Mouse (Mus musculus) left cerebral cortex, postnatal 25 days (tissue): Measurements from ENCODE around the gene Thoc7. TPM values are rescaled to one million over a fixed set of nuclear protein-coding genes. Genes with fewer than 3 reads are reported as not detected.

Experiments
- DNase-seq, 2 experiments: peaks; one replicate each; pipeline ENCODE4 v3.0.0; 2022; ENCODE audit warnings: low spot score in 2 of 2, mixed read lengths in 1 of 2
- intact Hi-C: fragments of 180-260 bp; cut with DNase I; formaldehyde crosslinking; loops from one replicate; pipeline ENCODE4 v1.15.1; 2025
- total RNA-seq, 2 experiments: library from RNA; stranded (reverse); gene quantifications; 2 replicates each; pipeline ENCODE4 v1.2.3; 2021

Gene Thoc7
- total RNA-seq, 2 experiments from 2014 or later = 96.9 to 101 TPM

DNA sequence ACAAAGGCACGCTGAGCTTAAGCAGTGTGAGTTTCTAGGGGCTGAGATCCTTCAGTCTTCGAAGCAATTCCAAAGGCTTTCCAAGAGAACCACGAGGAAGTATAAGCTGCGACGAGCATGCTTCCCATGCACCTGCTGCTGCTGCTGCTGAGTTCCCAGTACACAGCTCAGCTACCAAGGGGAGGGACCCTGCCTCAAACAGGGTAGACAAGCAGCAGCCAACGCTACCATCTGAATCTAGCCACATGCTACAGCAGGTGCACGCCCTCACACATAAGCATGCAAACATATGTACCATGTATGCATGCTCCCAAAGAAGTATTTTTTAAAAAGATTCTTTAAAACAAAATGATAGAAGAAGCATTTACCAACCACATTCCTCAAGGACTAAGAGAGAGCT, 13.3 kb downstream of the Thoc7 start:
- intact Hi-C loops = no loop called here
- DNase-seq = no peak

DNA sequence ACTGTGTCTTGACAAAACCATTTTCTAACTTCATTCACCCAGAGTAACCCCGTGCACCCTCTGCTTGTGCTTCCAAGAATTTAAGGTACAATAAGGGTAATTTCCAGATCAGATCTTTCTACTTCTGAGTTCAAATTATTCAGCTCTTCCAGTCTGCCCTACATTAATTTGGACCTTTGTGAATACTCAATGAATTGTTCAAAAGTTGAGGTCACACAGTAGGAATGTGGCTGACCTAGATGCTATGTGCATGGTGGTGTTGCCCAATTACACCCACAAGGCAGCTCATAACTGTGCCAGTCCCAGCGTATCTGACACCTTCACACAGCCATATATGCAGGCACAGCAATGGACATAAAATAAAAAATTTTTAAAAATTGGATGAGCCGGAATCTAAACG, 17.0 kb downstream of the Thoc7 start:
- intact Hi-C loops = no loop called here
- DNase-seq = no peak

DNA sequence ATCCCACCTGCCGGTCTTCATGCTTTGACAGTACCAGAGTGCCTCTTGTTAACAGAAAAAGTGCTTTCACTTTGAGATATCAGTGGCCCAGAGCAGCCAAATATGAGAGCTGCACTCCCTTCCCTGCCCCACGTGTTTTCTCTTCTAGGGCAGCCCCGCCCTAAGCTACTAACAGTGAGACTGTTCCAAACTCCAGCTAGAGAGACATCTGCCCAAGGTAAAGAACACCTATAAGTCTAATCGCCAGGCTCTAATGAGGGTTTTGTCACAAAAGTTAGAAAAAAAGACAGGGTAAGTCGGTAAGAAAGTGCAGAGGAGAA, 27.6 kb downstream of the Thoc7 start:
- DNase-seq = no peak
- intact Hi-C loops = no loop called here

DNA sequence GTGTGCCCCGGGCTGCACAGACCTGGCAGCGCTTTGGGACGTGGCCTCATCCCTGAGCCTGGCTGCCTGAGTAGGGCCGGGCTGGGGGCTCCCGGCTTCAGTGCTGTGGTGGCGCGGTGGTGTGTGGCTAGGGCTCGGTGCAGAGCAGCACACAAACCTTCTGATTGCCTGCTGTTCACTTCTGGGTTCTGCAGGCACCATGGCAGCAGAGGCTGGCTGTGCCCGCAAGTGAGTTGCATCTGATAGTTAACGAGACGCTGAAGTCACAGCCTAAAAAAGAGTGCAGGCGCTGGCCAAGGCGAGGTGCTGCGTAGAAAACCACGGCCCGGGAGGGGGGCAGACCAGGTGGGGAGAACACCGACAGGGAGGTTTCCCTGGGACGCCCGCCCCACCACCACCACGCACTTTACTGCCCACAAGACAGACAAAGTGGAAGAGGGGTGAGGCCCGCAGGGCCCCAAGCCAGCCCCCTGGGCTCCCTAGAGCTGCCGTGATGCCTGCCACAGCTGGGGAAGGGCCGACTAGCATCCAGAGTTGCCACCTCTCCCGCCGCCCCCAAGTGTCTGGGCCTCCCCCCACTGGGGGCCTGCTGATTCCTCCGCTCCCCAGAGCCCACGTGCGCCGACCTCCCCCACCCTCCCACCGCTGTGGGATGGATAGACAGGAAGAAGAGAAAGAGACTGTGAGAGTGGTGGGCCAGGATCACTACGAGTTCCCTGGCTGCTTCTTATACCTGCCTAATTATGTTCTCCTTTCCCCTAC, 28.2 kb downstream of the Thoc7 start:
- no peak for DNase-seq
- intact Hi-C loops = no loop called here

DNA sequence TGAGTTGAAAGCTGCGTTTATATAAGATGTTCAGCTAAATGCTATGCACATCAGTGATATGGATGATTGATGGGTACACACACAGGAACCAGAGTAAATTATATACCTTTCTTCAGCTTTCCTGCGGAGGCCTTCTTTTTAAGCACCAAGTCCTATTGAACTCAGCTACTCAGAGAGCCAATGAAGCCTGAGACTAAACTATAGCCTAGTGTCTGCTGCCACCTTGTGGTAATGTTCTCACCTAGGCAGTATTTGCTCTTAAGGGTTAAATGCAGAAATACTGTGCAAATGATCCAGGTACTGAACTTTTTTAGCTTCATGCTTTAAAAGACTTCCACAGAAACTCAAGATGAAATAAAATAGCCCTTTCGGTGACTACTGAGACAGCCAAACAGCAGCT, 44.0 kb downstream of the Thoc7 start:
- intact Hi-C loops = loop anchor here (1.0 to 5.0 kb wide), 2 partner anchors 455 to 561 kb away; no protein-coding TSS in a partner anchor
- DNase-seq = peak; percentile 77 to 82

DNA sequence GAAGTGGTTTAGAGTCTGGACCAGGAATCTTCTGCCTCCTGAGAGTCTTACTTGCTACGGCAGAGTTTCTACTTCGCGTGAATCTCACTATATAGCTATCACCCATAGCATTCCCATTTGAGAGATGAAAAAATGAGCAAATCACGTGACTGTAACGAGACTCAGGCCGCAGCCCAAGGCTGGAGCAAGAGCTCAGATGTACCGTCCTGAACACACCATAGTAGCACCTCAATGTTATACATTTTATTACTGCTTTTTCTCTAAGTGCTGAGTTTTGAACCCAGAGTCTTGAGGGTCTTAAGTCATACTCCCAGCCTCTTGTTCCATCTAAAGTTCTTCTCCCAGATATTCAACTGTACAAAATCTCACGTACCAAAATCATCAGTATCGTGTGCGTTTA, 44.4 kb downstream of the Thoc7 start:
- no peak for DNase-seq
- intact Hi-C loops = loop anchor here (1.0 to 5.0 kb wide), 2 partner anchors 455 to 561 kb away; no protein-coding TSS in a partner anchor

DNA sequence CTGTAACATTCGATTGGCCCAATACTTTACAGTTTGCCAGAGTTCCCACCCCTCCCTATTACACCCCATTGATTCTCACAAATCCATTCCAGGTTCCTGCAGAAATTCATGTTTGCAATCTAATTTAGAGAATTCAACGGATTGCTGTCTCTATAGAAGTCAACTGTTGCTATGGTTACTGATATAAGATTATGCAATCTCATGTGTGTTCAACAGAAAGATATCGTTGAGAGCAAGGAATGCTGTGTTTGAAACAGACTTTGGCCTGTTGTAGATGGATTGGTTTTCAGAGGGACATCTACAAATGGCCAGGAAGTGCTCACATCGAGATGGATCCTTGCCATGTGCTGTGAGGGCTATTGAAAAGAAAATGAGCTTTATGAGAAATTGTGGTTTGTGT, 46.4 kb downstream of the Thoc7 start:
- DNase-seq = no peak
- intact Hi-C loops = loop anchor here (5.0 kb wide), 1 partner anchor 453 kb away; no protein-coding TSS in a partner anchor

DNA sequence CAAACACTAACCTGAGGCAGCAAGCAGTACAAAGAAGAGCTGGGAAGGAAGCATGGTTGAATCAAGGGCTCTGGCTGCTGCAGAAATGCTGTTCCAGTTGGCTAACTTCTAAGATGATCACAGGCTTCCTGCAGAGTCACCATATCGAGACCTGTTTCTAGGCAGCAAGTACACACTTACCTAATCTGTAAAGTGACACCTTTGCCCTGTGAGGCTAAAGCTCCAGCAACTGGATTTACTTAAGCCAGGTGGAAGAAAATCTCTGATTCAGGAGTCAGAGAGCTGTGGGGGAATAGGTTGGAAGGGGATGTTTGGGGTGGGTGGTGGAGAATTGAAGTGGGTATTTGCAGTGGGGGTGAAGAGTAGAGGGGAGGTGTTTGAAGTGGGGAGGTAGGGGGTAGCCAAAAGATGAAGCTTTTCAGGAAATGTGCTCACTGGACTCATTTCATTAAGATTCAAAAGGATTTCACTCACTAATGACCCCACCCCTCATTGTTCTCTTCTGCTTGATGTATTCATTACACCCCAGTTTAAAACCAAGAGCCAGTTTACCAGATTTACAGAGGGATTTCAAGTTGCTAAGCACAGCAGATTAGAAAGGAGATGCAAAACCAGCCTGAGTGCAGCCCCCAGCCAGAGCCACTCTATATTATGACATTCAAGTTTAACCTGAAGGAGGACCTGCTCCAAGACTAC, 47.1 kb downstream of the Thoc7 start, which contains the start of gene Gm281:
Gene Gm281 (minus strand): TSS at position 92 of the 696 bp plus-strand sequence.
- intact Hi-C loops = loop anchor here (5.0 kb wide), 1 partner anchor 452 kb away; no protein-coding TSS in a partner anchor
- DNase-seq = no peak

DNA sequence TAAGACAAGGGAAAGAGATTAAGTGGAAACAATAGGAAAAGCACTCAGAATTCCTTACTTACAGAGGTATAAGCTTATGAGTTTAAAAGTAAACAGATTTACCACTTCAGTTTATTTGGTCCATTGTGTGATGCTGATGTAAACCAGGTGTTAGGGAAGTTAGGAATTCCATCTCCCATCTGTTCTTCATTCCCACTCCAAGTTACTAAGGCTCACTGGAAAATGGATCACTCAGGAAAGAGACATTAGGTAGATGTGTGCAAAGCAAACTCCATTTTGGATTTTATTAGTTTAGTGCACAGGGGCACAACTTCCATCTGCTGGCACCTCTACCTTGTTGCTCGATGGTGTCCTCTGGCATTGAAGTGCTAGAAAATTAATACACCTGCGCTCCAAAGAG, 51.5 kb downstream of the Thoc7 start:
- DNase-seq = no peak
- intact Hi-C loops = no loop called here

DNA sequence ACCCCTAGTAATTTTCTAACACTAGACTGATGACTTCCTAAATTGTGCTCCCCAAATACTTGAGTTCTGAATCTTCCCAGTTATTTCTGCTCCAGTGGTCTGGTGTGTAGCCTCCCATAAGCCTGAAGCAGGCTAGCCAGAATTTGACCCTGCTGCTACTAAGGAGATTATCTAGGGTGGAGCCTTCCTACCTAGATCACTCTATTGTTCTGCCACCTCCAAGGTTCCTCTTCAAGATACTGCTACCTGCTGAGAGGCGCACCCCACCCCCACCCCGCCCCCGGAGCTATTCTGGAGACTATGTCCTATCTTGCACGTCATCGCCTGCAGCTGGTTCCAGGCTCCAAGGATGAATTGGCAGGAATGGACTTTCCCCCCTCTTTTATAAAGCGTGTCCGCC, 54.5 kb downstream of the Thoc7 start:
- DNase-seq = no peak
- intact Hi-C loops = no loop called here

DNA sequence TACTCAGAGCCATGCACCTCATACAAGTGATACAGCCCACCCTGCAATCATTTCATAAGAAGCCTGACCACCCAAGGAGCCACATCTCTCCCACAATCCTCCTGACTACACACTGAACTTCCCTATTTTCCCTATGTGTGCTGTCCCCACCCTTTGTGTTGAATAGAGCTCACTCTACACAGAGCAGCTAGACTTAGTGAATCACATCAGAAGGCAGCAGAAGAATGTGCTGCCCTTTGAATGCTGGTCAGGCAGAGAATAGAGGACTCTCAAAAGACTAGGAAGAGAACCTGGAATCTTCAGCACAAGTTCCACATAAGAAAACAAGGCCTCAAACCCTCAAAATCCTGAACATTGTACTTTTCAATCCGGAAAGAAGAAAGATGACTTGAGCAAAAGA, 55.2 kb downstream of the Thoc7 start:
- intact Hi-C loops = no loop called here
- no peak for DNase-seq

DNA sequence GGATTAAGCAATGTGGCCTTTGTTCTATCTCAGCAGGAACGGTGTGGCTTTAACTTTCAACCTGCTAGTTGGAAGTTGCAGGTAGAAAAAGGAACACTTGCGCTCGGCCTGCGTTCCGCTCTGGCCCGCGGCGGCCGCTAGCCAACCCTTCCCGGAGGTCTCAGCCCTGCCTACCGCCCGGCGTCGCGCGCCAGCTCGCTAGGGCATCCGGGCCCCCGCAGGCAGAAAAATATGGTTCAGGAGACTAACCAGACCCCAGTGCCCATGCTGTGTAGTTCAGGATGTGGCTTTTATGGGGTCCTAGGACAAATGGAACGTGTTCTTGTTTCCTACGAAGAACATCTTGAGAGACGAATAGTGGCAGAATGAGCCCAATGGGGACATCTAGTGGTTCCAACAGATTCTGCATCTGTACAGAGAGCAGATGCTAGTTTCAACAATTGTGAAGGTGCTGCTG, 60.0 kb downstream of the Thoc7 start:
- intact Hi-C loops = loop anchor here (1.0 to 5.0 kb wide), 2 partner anchors 442 to 544 kb away; no protein-coding TSS in a partner anchor
- peak; percentile 73 to 86 for DNase-seq

Other genes starting within 250 kb of the Thoc7 start
- gene Gm281, start 47.4 kb downstream of the Thoc7 start, total RNA-seq = not detected
- gene Atxn7, start 412 bp downstream of the Thoc7 start, total RNA-seq = 10 to 100 TPM; 23.3 to 25.1 TPM
- gene Psmd6, start 159.1 kb upstream of the Thoc7 start, total RNA-seq = 100 to 1,000 TPM; 101 to 103 TPM
- not detected for gene Olfr720, start 225.0 kb upstream of the Thoc7 start, total RNA-seq